Mouse (Mus musculus) limb, embryonic 15.5 days (tissue): ENCODE results near the gene Spdye4b. TPM values are rescaled to one million over a fixed set of nuclear protein-coding genes. Genes with fewer than 3 reads are reported as not detected.
"Not testable (repeated sequence)": the region's sequence is repeated elsewhere in the genome, so short reads cannot be mapped to it uniquely, and the experiment has no call there.

ENCODE experiments used
- ATAC-seq: fragments of 200-750 bp; cut with Nextera tagmentation; 2 replicates; pipeline ENCODE4 v1.8.0; 2017; ENCODE audit warnings: low read depth, moderate TSS enrichment; ENCODE audit not compliant: insufficient number of reproducible peaks, low FRiP score, low TSS enrichment
- H3K27ac ChIP-seq: fragments of 300-500 bp; sonication (generic); 2 replicates; pipeline ENCODE4 v1.5.1; 2015; ENCODE audit warnings: moderate library complexity, mild to moderate bottlenecking, inconsistent platforms
- H3K27me3 ChIP-seq: fragments of 300-500 bp; sonication (generic); 2 replicates; pipeline ENCODE4 v1.6.1; 2015; ENCODE audit warnings: inconsistent platforms
- H3K36me3 ChIP-seq: fragments of 300-500 bp; sonication (generic); 2 replicates; pipeline ENCODE4 v1.6.1; 2015; ENCODE audit warnings: inconsistent platforms
- H3K4me1 ChIP-seq: fragments of 300-500 bp; sonication (generic); 2 replicates; pipeline ENCODE4 v1.6.1; 2015; ENCODE audit warnings: inconsistent platforms
- H3K4me2 ChIP-seq: fragments of 300-500 bp; sonication (generic); 2 replicates; pipeline ENCODE4 v1.6.1; 2015; ENCODE audit warnings: mild to moderate bottlenecking, inconsistent platforms
- H3K4me3 ChIP-seq: fragments of 300-500 bp; sonication (generic); 2 replicates; pipeline ENCODE4 v1.5.1; 2015; ENCODE audit warnings: mild to moderate bottlenecking, inconsistent platforms
- H3K9ac ChIP-seq: fragments of 300-500 bp; sonication (generic); 2 replicates; pipeline ENCODE4 v1.6.1; 2015; ENCODE audit warnings: inconsistent platforms
- H3K9me3 ChIP-seq: fragments of 300-500 bp; sonication (generic); 2 replicates; pipeline ENCODE4 v1.6.1; 2016; ENCODE audit warnings: inconsistent platforms
- WGBS: fragments of 180-500 bp; shearing (Covaris S2); methylation state at CpG from one replicate; pipeline ENCODE4 v1.1.7; 2015; 5-methylcytosine and 5-hydroxymethylcytosine counted together
- polyA plus RNA-seq: library from polyadenylated mRNA; unstranded; fragments of >200 nt; fragmentation: Nextera tagmentation; extraction: Ambion mirVana; gene quantifications from 2 replicates; pipeline ENCODE4 v1.2.1, GENCODE M21; 2015

Spdye4b gene
- not detected in 2 replicates for polyA plus RNA-seq

- peaks cover 31% of the 10 kb centered on the region for H3K36me3 ChIP-seq
- H3K27me3 ChIP-seq: no peaks in the 10 kb centered on the region
- H3K4me1 ChIP-seq: peaks cover 11% of the 10 kb centered on the region
- peak within 1 kb of the TSS; percentile 91 for H3K27ac ChIP-seq
- H3K9ac ChIP-seq: peak within 1 kb of the TSS; percentile 76
- H3K9me3 ChIP-seq: no peaks in the 10 kb centered on the region
- peak within 1 kb of the TSS; percentile 71 for H3K4me3 ChIP-seq
- peak; percentile 93 for ATAC-seq
- H3K4me2 ChIP-seq: peak within 1 kb of the TSS; percentile 79
- under 1% methylated on average over 58 of the region's 58 CpGs for WGBS
These were observed at the start of gene Spdye4b, which contains the start of gene Rbak for GRCm38 (mm10) chr5:143180255-143181076. Spdye4b (plus strand) TSS chr5:143181017. Rbak (minus strand) TSS chr5:143180775.

- WGBS: 74% methylated on average over 13 of the region's 13 CpGs
These were observed 47.8 kb upstream of the Spdye4b start for GRCm38 (mm10) chr5:143132935-143133514.

GRCm38 (mm10) chr5:143134216-143135010 is 46.4 kb upstream of the Spdye4b start:
- not testable (repeated sequence) for H3K9ac ChIP-seq, H3K4me2 ChIP-seq, H3K4me1 ChIP-seq, H3K9me3 ChIP-seq, ATAC-seq, H3K27me3 ChIP-seq, H3K27ac ChIP-seq, H3K4me3 ChIP-seq, H3K36me3 ChIP-seq
- 84% methylated on average over 5 of the region's 6 CpGs for WGBS

More at GRCm38 (mm10) chr5:143132935-143133514, 47.8 kb upstream of the Spdye4b start:
- H3K27ac ChIP-seq: no peak overlapping the region
- H3K36me3 ChIP-seq: no peaks in the 10 kb centered on the region
- no peak overlapping the region for H3K9ac ChIP-seq
- no peaks in the 10 kb centered on the region for H3K9me3 ChIP-seq
- no peaks in the 10 kb centered on the region for H3K4me1 ChIP-seq
- no peak for ATAC-seq
- H3K27me3 ChIP-seq: no peaks in the 10 kb centered on the region
- no peak overlapping the region for H3K4me3 ChIP-seq
- no peak overlapping the region for H3K4me2 ChIP-seq

GRCm38 (mm10) chr5:143135042-143135441 is 45.8 kb upstream of the Spdye4b start:
- H3K9ac ChIP-seq: no peak overlapping the region
- ATAC-seq: no peak
- no peaks in the 10 kb centered on the region for H3K9me3 ChIP-seq
- no peaks in the 10 kb centered on the region for H3K36me3 ChIP-seq
- H3K4me1 ChIP-seq: no peaks in the 10 kb centered on the region
- no peak overlapping the region for H3K27ac ChIP-seq
- H3K4me3 ChIP-seq: no peak overlapping the region
- no peak overlapping the region for H3K4me2 ChIP-seq
- H3K27me3 ChIP-seq: no peaks in the 10 kb centered on the region
- WGBS: 90% methylated on average over 7 of the region's 7 CpGs

- H3K4me1 ChIP-seq: no peaks in the 10 kb centered on the region
- H3K4me2 ChIP-seq: no peak overlapping the region
- H3K36me3 ChIP-seq: no peaks in the 10 kb centered on the region
- no peaks in the 10 kb centered on the region for H3K9me3 ChIP-seq
- no peak overlapping the region for H3K4me3 ChIP-seq
- H3K27ac ChIP-seq: no peak overlapping the region
- no peak overlapping the region for H3K9ac ChIP-seq
- H3K27me3 ChIP-seq: no peaks in the 10 kb centered on the region
- no peak for ATAC-seq
- WGBS: 85% methylated on average over 13 of the region's 13 CpGs
These were observed 43.2 kb upstream of the Spdye4b start for GRCm38 (mm10) chr5:143137580-143137979.

GRCm38 (mm10) chr5:143147481-143147880 is 33.3 kb upstream of the Spdye4b start, which contains the start of gene Olfr718-ps1:
Olfr718-ps1 (minus strand) TSS chr5:143147581.
- no peak for ATAC-seq
- Histone ChIP-seq H3K27me3 (no peaks in the 10 kb centered on the region), H3K4me1 (no peaks in the 10 kb centered on the region), H3K4me2 (no peak within 1 kb of the TSS), H3K9me3 (no peaks in the 10 kb centered on the region), H3K4me3 (no peak within 1 kb of the TSS), H3K27ac (no peak within 1 kb of the TSS), H3K36me3 (no peaks in the 10 kb centered on the region), H3K9ac (no peak within 1 kb of the TSS)
- WGBS: 53% methylated on average over 3 of the region's 3 CpGs

GRCm38 (mm10) chr5:143148661-143149060 is 32.2 kb upstream of the Spdye4b start:
- Histone ChIP-seq H3K4me3 (no peak overlapping the region), H3K9me3 (no peaks in the 10 kb centered on the region), H3K27ac (no peak overlapping the region), H3K4me2 (no peak overlapping the region), H3K36me3 (no peaks in the 10 kb centered on the region), H3K9ac (no peak overlapping the region), H3K27me3 (no peaks in the 10 kb centered on the region), H3K4me1 (no peaks in the 10 kb centered on the region)
- WGBS: 87% methylated on average over 5 of the region's 5 CpGs
- no peak for ATAC-seq

- ATAC-seq: no peak
- no peaks in the 10 kb centered on the region for H3K27me3 ChIP-seq
- H3K4me3 ChIP-seq: no peak overlapping the region
- no peak overlapping the region for H3K9ac ChIP-seq
- no peaks in the 10 kb centered on the region for H3K9me3 ChIP-seq
- no peak overlapping the region for H3K4me2 ChIP-seq
- no peaks in the 10 kb centered on the region for H3K36me3 ChIP-seq
- 98% methylated on average over 2 of the region's 2 CpGs for WGBS
- no peaks in the 10 kb centered on the region for H3K4me1 ChIP-seq
- H3K27ac ChIP-seq: no peak overlapping the region
These were observed 31.3 kb upstream of the Spdye4b start for GRCm38 (mm10) chr5:143149536-143149935.

GRCm38 (mm10) chr5:143150044-143150443 is 30.8 kb upstream of the Spdye4b start:
- Histone ChIP-seq H3K4me1 (no peaks in the 10 kb centered on the region), H3K4me2 (no peak overlapping the region), H3K4me3 (no peak overlapping the region), H3K9me3 (no peaks in the 10 kb centered on the region), H3K27me3 (peaks cover 3% of the 10 kb centered on the region; the same call in 1 of the 2 replicates), H3K36me3 (no peaks in the 10 kb centered on the region), H3K9ac (no peak overlapping the region), H3K27ac (no peak overlapping the region)
- WGBS: 93% methylated on average over 2 of the region's 2 CpGs
- ATAC-seq: no peak

- H3K4me1 ChIP-seq: 0 out of 2 replicates have a peak, but pooled peaks cover 4% of the 10 kb centered on the region
- WGBS: 86% methylated on average over 10 of the region's 10 CpGs
- peaks cover 36% of the 10 kb centered on the region for H3K27me3 ChIP-seq
- H3K36me3 ChIP-seq: no peaks in the 10 kb centered on the region
- no peaks in the 10 kb centered on the region; the same call in 1 of the 2 replicates for H3K9me3 ChIP-seq
- no peak overlapping the region for H3K4me3 ChIP-seq
- H3K27ac ChIP-seq: no peak overlapping the region
- no peak for ATAC-seq
- no peak overlapping the region for H3K9ac ChIP-seq
- H3K4me2 ChIP-seq: no peak overlapping the region
These were observed 27.1 kb upstream of the Spdye4b start for GRCm38 (mm10) chr5:143153756-143154155.

GRCm38 (mm10) chr5:143155534-143155933 is 25.3 kb upstream of the Spdye4b start:
- ATAC-seq: no peak
- H3K4me2 ChIP-seq: no peak overlapping the region
- no peak overlapping the region for H3K9ac ChIP-seq
- H3K27me3 ChIP-seq: peaks cover 49% of the 10 kb centered on the region
- 0 out of 2 replicates have a peak, but pooled peaks cover 4% of the 10 kb centered on the region for H3K4me1 ChIP-seq
- no peak overlapping the region for H3K4me3 ChIP-seq
- WGBS: 88% methylated on average over 3 of the region's 3 CpGs
- no peaks in the 10 kb centered on the region for H3K36me3 ChIP-seq
- H3K27ac ChIP-seq: no peak overlapping the region
- no peaks in the 10 kb centered on the region; the same call in 1 of the 2 replicates for H3K9me3 ChIP-seq
